Mouse (Mus musculus) bone marrow, adult 2 months (tissue): ENCODE data around the gene Cd2bp2. TPM values are rescaled to one million over a fixed set of nuclear protein-coding genes. Genes with fewer than 3 reads are reported as not detected.

ENCODE experiments used
- H3K27ac ChIP-seq: fragments of 200-500 bp; 2 replicates; pipeline ENCODE4 v1.5.1; 2012; ENCODE audit warnings: low read depth, mild to moderate bottlenecking, control low read depth, inconsistent platforms, low read length; ENCODE audit not compliant: control insufficient read depth, poor library complexity, insufficient read depth
- H3K4me1 ChIP-seq: fragments of 200-500 bp; 2 replicates; pipeline ENCODE4 v1.6.1; 2011; ENCODE audit warnings: low read length; ENCODE audit not compliant: control insufficient read depth, insufficient read depth
- H3K4me3 ChIP-seq: fragments of 200-500 bp; replicated peaks from 2 replicates; pipeline ENCODE3; 2011; ENCODE audit warnings: mild to moderate bottlenecking, low read depth, low read length, control low read depth; ENCODE audit not compliant: control insufficient read depth
- CTCF ChIP-seq: fragments of 200-500 bp; IDR thresholded peaks from 2 replicates; pipeline ENCODE4 v1.5.1; 2011; ENCODE audit warnings: low read length, control low read depth; ENCODE audit not compliant: control insufficient read depth, insufficient read depth
- POLR2A ChIP-seq: fragments of 200-500 bp; IDR thresholded peaks from 2 replicates; pipeline ENCODE4 v1.6.1; 2011; ENCODE audit warnings: low read depth, mild to moderate bottlenecking, control low read depth, low read length, borderline replicate concordance; ENCODE audit not compliant: control insufficient read depth
- WGBS: fragments of 180-500 bp; shearing (Covaris S2); methylation state at CpG from one replicate; pipeline ENCODE4 v1.1.7; 2018; 5-methylcytosine and 5-hydroxymethylcytosine counted together
- polyA plus RNA-seq: library from polyadenylated mRNA; stranded (reverse); fragments of >200 nt; gene quantifications from 2 replicates; pipeline ENCODE4 v1.2.4, GENCODE M21; 2011; ENCODE audit warnings: low replicate concordance; ENCODE audit not compliant: missing spikeins, insufficient read depth, insufficient read length

Cd2bp2 gene
- polyA plus RNA-seq, 1 experiment: 64.1 TPM

DNA sequence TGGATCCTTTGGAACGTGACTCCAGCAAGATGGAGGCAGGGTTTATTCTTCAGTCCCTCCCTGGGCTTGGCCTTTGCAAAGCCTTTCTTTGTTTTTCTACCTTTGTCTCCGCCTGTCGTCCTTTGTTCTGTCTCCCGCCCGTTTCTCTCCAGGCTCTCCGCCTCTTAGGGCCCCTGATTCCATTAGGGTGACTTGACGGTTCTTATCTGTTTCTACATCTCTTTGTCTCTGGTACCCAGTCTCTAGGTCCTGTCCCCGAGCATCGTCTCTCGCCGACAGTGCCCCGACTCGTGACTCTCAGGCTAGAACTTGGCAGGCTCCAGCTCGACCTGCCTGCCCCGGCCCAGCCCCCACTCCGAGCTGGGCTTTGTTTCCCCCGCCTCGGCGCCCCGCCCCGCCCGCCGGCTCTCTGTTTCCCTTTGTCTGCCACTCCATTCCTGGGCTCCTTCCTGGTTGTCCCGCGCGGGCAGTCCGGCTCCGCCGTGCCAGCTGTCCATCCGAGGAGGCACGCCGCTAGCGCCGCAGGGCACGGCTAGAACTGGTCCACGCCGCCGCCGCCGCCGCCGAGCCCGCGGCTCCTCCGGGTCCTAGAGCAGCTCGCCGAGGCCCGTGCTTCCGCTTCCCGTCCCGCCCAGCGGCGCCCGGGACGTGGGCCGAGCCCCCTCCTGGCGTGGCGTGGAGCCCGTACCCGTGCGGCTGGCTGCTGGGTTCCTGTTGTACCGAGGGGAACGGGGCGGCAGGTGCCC lies 36.9 kb upstream of the Cd2bp2 start, which contains the start of the genes Zfp553 and Sept1:
Zfp553 (plus strand) TSS at position 440 of the 746 bp plus-strand sequence.
Sept1 (minus strand) TSS at position 509 of the 746 bp plus-strand sequence.
- peak within 1 kb of the TSS; percentile 89 for H3K27ac ChIP-seq
- H3K4me3 ChIP-seq: peak within 1 kb of the TSS; percentile 68
- H3K4me1 ChIP-seq: no peaks in the 10 kb centered on the region
- TF ChIP-seq POLR2A (peak; percentile 37; the same call in 1 of the 2 replicates), CTCF (no peak)
- WGBS: under 1% methylated on average over 64 of the region's 64 CpGs

DNA sequence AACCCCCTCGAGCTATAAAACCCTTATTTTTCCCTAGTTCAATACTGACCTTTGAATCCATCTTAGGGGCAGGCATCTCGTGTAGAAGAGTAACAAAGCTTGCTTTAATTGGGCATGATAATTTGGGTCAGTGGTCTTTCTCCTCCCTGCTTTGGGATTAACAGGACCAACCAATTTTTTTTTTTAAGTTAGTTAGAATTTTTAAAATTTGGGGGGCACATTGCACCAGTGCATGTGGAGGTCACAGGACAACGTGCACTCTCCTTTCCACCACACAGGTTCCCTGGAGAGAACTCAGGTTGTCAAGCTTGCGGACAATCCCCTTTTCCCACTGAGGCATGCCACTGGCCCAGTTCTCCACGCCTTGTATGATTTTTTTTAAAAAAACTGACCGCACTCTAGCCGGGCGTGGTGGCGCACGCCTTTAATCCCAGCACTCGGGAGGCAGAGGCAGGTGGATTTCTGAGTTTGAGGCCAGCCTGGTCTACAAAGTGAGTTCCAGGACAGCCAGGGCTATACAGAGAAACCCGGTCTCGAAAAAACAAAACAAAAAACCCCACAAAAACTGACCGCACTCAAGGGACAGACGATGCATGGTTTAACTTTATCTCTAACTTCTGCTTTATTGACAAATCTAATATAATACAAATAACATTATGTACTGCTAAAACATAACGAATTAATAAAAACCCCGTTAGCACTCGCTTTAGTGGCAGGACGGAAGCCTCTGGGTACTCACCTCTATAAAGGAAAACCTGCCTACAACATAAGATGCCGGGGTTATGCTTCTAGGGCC lies 36.2 kb upstream of the Cd2bp2 start:
- 2% methylated on average over 20 of the region's 20 CpGs for WGBS

DNA sequence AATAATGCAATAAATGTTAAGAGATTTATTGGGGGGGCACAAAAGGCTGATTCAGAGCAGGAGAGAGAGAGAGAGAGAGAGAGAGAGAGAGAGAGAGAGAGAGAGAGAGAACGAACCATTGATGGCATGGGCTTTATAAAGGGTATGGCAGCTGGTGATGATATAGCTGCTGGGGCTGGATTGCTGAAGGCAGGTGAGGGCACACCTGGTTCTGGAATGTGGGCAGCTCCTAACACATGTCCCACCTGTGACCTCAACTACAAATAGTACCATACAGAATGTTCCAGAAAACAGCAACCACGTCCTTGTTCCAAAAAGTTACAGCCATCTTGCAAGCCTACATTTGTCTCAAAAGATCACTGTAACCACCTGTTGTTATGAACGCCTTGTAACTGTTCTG lies 35.5 kb upstream of the Cd2bp2 start:
- TF ChIP-seq POLR2A: no peak
- TF ChIP-seq CTCF: no peak
- Histone ChIP-seq H3K4me3 (no peak overlapping the region), H3K27ac (no peak overlapping the region), H3K4me1 (no peaks in the 10 kb centered on the region)
- WGBS: 32% methylated on average over 3 of the region's 3 CpGs

More for the DNA sequence above, 36.2 kb upstream of the Cd2bp2 start:
- Histone ChIP-seq H3K4me1 (no peaks in the 10 kb centered on the region), H3K27ac (peak overlapping the region; percentile 89), H3K4me3 (peak overlapping the region; percentile 68)
- no peak for TF ChIP-seq POLR2A
- no peak for TF ChIP-seq CTCF

DNA sequence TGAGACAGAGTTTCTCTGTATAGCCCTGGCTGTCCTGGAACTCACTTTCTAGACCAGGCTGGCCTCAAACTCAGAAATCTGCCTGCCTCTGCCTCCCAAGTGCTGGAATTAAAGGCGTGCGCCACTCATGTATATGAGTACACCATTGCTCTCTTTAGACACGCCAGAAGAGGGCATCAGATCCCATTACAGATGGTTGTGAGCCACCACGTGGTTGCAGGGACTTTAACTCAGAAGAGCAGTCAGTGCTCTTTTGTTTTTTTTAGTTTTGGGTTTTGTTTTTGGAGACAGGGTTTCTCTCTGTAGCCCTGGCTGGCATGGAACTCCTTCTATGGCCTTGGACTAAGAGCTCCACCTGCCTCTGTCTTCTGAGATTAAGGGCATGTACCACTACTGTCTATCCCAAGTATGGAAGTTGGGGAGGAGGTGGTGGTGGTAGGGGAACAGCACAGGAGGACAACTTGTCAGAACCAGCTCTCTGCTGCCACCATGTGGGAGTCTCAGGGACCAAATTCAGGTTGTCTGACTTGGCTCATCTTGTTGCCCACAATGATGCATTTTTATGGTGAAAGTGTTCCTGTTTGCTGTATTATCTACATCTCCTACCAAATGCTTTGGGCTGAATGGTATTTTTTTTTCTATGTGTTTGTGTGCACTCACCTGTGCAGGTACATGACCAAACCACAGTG lies 32.9 kb upstream of the Cd2bp2 start:
- TF ChIP-seq CTCF (peak; percentile 93), POLR2A (no peak)
- no peak overlapping the region for H3K4me3 ChIP-seq
- H3K27ac ChIP-seq: no peak overlapping the region
- WGBS: 42% methylated on average over 4 of the region's 4 CpGs
- H3K4me1 ChIP-seq: no peaks in the 10 kb centered on the region; the same call in 1 of the 2 replicates

DNA sequence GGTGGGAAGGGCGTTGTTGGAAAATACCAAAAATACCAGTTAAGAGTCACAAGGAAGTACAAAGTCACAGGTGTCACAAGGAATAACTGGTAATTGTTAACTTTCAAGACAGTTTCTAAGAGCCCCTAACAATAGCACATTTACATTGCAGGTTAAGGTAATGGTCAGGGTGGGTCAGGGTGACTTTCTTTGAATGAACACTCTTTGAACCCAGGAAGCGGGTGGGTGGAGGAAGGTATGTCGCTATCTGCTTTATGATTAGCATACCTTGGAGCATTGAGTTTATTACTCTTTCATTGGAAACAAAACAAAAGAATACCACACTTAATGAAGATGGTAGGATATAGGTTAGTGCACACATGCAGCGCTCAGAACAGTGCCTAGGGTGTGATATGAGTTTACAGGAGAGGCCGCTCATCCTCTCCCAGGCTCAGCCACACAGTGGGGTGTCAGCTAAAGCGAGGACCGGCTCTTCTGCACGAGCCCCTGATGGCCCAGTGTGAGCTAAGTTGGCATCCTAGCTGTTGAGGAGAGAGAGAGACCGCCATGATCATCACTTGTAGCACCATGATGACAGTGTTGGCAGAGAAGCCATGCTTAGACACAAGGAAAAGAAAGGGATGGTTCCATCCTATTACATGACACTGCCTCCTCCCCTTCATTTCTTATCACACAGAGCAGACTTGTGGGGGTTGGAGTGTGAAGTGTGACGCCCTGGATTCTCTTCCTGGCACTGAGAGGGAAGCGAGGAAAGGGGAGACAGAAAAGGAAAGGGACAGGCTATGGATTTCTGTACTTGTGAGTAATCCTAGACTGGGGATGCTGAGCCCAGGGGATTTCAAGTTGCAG lies 29.5 kb upstream of the Cd2bp2 start:
- Histone ChIP-seq H3K4me1 (no peaks in the 10 kb centered on the region; the same call in 1 of the 2 replicates), H3K4me3 (no peak overlapping the region)
- 76% methylated on average over 11 of the region's 11 CpGs for WGBS

DNA sequence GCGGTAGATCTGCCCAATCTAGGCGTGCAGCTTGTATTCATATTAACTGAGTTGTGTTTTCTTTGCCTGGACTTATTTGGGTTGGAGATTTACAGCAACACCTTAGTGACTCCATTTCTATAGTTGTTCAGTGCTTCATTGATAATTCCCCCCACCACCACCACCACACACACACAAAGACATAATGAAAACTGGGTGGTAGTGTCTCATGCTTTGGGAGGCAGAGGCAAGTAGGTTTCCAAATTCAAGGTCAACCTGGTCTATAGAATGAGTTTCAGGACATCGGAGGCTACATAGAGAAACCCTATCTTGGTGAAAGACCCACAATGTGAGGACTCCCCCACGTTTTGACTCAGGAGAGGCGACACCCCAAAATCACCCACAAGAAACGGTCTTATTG lies 28.8 kb upstream of the Cd2bp2 start:
- TF ChIP-seq POLR2A: no peak
- TF ChIP-seq CTCF: no peak
- Histone ChIP-seq H3K4me1 (no peaks in the 10 kb centered on the region; the same call in 1 of the 2 replicates), H3K27ac (no peak overlapping the region), H3K4me3 (no peak overlapping the region)
- 90% methylated on average over 6 of the region's 6 CpGs for WGBS

More for the DNA sequence above, 29.5 kb upstream of the Cd2bp2 start:
- TF ChIP-seq CTCF (no peak), POLR2A (no peak)
- H3K27ac ChIP-seq: peak overlapping the region; percentile 62
